Mouse (Mus musculus) CH12.LX (cell line): ENCODE results near the gene Gars.

Experiments used
- CTCF ChIP-seq, 2 experiments: IDR thresholded peaks in 1 of 2; conservative IDR thresholded peaks in 1 of 2; 2 replicates each; pipeline ENCODE4 v1.5.1; 2011 to 2012; ENCODE audit warnings: low read depth in 2 of 2, low read length in 2 of 2, improper control_type of control experiment in 1 of 2, inconsistent platforms in 1 of 2, mild to moderate bottlenecking in 1 of 2, moderate library complexity in 1 of 2
- EP300 ChIP-seq: IDR thresholded peaks from 2 replicates; pipeline ENCODE4 v1.6.1; 2011; ENCODE audit warnings: low read length, improper control_type of control experiment
- ETS1 ChIP-seq: conservative IDR thresholded peaks from 2 replicates; pipeline ENCODE4 v1.6.1; 2012; ENCODE audit warnings: low read depth, mild to moderate bottlenecking, inconsistent platforms, low read length, improper control_type of control experiment, moderate library complexity
- GABPA ChIP-seq: IDR thresholded peaks from 2 replicates; pipeline ENCODE4 v1.6.1; 2012; ENCODE audit warnings: low read depth, low read length, improper control_type of control experiment, inconsistent platforms; ENCODE audit not compliant: insufficient replicate concordance
- MAX ChIP-seq: IDR thresholded peaks from 2 replicates; pipeline ENCODE4 v1.6.1; 2011; ENCODE audit warnings: low read length, improper control_type of control experiment
- MXI1 ChIP-seq: IDR thresholded peaks from 2 replicates; pipeline ENCODE4 v1.6.1; 2011; ENCODE audit warnings: mild to moderate bottlenecking, low read depth, low read length, improper control_type of control experiment
- MYC ChIP-seq: IDR thresholded peaks from 2 replicates; pipeline ENCODE4 v1.6.1; 2011; ENCODE audit warnings: low read depth, mild to moderate bottlenecking, improper control_type of control experiment, low read length
- POLR2A ChIP-seq: IDR thresholded peaks from 2 replicates; pipeline ENCODE4 v1.6.1; 2011; ENCODE audit warnings: low read depth, mild to moderate bottlenecking, improper control_type of control experiment, low read length
- SIN3A ChIP-seq: IDR thresholded peaks from 2 replicates; pipeline ENCODE4 v1.6.1; 2012; ENCODE audit warnings: low read length, improper control_type of control experiment, inconsistent platforms
- UBTF ChIP-seq: IDR thresholded peaks from 2 replicates; pipeline ENCODE4 v1.6.1; 2012; ENCODE audit warnings: low read depth, mild to moderate bottlenecking, inconsistent platforms, low read length, improper control_type of control experiment, moderate library complexity

- no peak for TF ChIP-seq CTCF (conservative IDR thresholded peaks at IDR 0.05 in 1 of 2, IDR thresholded peaks at IDR 0.05 in 1 of 2; ENCODE audit: low read depth in 2 of 2, low read length in 2 of 2)
- TF ChIP-seq ETS1, result no peak
- TF ChIP-seq MAX, result no peak
- no peak for TF ChIP-seq GABPA
- TF ChIP-seq SIN3A, result no peak
- no peak for TF ChIP-seq MYC
- TF ChIP-seq EP300, result no peak
- TF ChIP-seq MXI1, result no peak
- TF ChIP-seq POLR2A, result no peak
- no peak for TF ChIP-seq UBTF
Measured at GRCm38 (mm10) chr6:55040031-55040430, 2.2 kb downstream of the Gars start.
